In the genomic region with DNA sequence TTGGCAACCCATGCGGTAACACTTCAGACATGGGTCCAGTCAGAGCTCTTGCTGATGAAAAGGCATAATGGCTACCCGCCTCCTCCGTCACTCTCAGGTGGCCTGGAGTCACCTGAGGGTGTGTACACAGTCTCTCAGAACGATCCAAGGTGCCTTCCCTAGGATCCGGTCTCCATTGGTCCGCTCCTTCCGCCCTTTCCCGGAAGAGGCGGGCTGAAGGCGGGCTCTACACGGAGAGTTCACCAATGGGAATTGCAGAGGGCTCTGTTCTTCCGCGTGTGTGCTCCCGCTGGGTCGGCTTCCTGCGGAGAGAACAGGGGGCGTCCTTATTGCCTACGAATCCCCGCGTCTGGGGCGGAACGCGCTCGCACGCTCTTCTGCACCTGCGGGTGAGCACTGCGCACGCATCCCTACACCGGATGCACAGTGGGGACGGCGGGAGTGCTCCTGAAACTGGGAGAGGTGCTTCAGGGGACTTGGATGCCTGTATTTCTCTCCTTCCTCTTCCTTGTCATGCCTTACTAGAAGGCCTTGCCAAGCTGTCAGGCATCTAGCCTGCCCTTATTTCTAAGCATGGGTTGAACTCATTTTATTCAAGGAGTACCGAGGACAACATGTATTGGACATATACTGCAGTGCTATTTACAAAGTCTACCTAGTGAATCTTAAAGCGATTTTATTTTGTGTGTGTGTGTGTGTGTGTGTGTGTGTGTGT, we compare ENCODE assay signal across 8 mouse cellular contexts. TPM values are rescaled to one million over a fixed set of nuclear protein-coding genes. Genes with fewer than 3 reads are reported as not detected.
DNase-seq lines count a peak whose midpoint lies in the region; ATAC-seq lines count a peak whose summit lies in the region.

Coa4 (plus strand) TSS at position 268 of the 715 bp plus-strand sequence.

- ATAC-seq in intestine, embryonic 14.5 days (replicated peaks; ENCODE audit: low FRiP score, low TSS enrichment, low read depth), result peak; percentile 99

- H3K27me3 ChIP-seq in intestine, embryonic 14.5 days (replicated peaks; ENCODE audit: control insufficient read depth, insufficient read depth, low read length), result no peaks in the 10 kb centered on the region

- H3K4me3 ChIP-seq in intestine, embryonic 14.5 days (ENCODE audit: low read depth, low read length), result peak within 1 kb of the TSS; percentile 64

- peak within 1 kb of the TSS; percentile 56 for H3K4me2 ChIP-seq in intestine, embryonic 14.5 days (ENCODE audit: low read length)

- DNase-seq in adrenal gland, adult 18-20 months (ENCODE audit: low spot score in 2 of 2), result peak; percentile 66 to 68
- DNase-seq in embryo, embryonic 11 days, result peak; percentile 96
- peak; percentile 86 for DNase-seq in gastrocnemius, postnatal 25 days
- DNase-seq in intestine, embryonic 14.5 days (ENCODE audit: low spot score), result peak; percentile 89
- peak; percentile 89 to 91 for DNase-seq in left cerebral cortex, postnatal 14 days (ENCODE audit: low spot score in 2 of 2)
- peak; percentile 95 for DNase-seq in mesoderm, embryonic 11.5 days (ENCODE audit: low read depth, low spot score)
- peak; percentile 82 to 87 for DNase-seq in right cerebral cortex, postnatal 36 days (ENCODE audit: low spot score in 2 of 2)
- DNase-seq in yolk sac, embryonic 10.5 days (ENCODE audit: low spot score), result peak; percentile 96

- H3K4me1 ChIP-seq in intestine, embryonic 14.5 days (replicated peaks; ENCODE audit: control insufficient read depth, insufficient read depth, low read length), result peaks cover 6% of the 10 kb centered on the region

- peak within 1 kb of the TSS; percentile 79 for H3K27ac ChIP-seq in intestine, embryonic 14.5 days (ENCODE audit: low read depth)

- intact Hi-C loops in left cerebral cortex, postnatal 14 days (cut with DNase I), result loop anchor here (10.0 kb wide), 1 partner anchor 48 kb away; no protein-coding TSS in a partner anchor

- under 1% methylated on average over 33 of the region's 33 CpGs for WGBS in intestine, embryonic 14.5 days

- H3K9ac ChIP-seq in intestine, embryonic 14.5 days (ENCODE audit: low read length), result peak within 1 kb of the TSS; percentile 61

- no peaks in the 10 kb centered on the region for H3K9me3 ChIP-seq in intestine, embryonic 14.5 days (ENCODE audit: control insufficient read depth, low read length)

- H3K36me3 ChIP-seq in intestine, embryonic 14.5 days (ENCODE audit: control insufficient read depth, insufficient read depth, low read length), result peaks cover 18% of the 10 kb centered on the region

RNA-seq across cellular contexts. Expression of gene Coa4, which starts in this region (rescaled TPM):
- 10 to 100 TPM in 1 of 2 experiments, 1 to 10 TPM in 1; 8.6 to 13.2 TPM for total RNA-seq in adrenal gland, adult 18-20 months (2021)
- 10 to 100 TPM in 1 of 2 experiments, 1 to 10 TPM in 1; 8.1 to 13.0 TPM for total RNA-seq in gastrocnemius, postnatal 25 days (2021)
- 33.8 and 36.9 TPM in 2 replicates for polyA plus RNA-seq in intestine, embryonic 14.5 days (2014; fragmentation: Nextera tagmentation; extraction: Ambion mirVana)
- total RNA-seq in left cerebral cortex, postnatal 14 days (2021), result 10 to 100 TPM in 1 of 2 experiments, 1 to 10 TPM in 1; 9.4 to 10.6 TPM

Comparison
In these comparisons a context has a peak if more than half of its experiments do, and no peak if none do; other contexts are left out.
1. Peak in every context shown above with its lines: DNase-seq, ATAC-seq, H3K4me3 ChIP-seq and H3K27ac ChIP-seq.